Mouse (Mus musculus) heart, embryonic 15.5 days (tissue): ENCODE measurements around the gene Srrm4. TPM values are rescaled to one million over a fixed set of nuclear protein-coding genes. Genes with fewer than 3 reads are reported as not detected.

Experiments used
- ATAC-seq: fragments of 200-750 bp; cut with Nextera tagmentation; replicated peaks from 2 replicates; pipeline ENCODE4 v1.8.0; 2017; ENCODE audit warnings: low read depth, moderate TSS enrichment; ENCODE audit not compliant: insufficient number of reproducible peaks, insufficient read depth, low FRiP score
- H3K27ac ChIP-seq: fragments of 300-500 bp; sonication (generic); 2 replicates; pipeline ENCODE4 v1.5.1; 2015; ENCODE audit warnings: mild to moderate bottlenecking, inconsistent platforms
- H3K27me3 ChIP-seq: fragments of 300-500 bp; sonication (generic); 2 replicates; pipeline ENCODE4 v1.6.1; 2015; ENCODE audit warnings: inconsistent platforms
- H3K36me3 ChIP-seq: fragments of 300-500 bp; sonication (generic); 2 replicates; pipeline ENCODE4 v1.6.1; 2015; ENCODE audit warnings: mild to moderate bottlenecking, inconsistent platforms
- H3K4me1 ChIP-seq: fragments of 300-500 bp; sonication (generic); replicated peaks from 2 replicates; pipeline ENCODE4 v1.6.1; 2015; ENCODE audit warnings: inconsistent platforms
- H3K4me2 ChIP-seq: fragments of 300-500 bp; sonication (generic); 2 replicates; pipeline ENCODE4 v1.6.1; 2015; ENCODE audit warnings: inconsistent platforms, mild to moderate bottlenecking, moderate library complexity
- H3K4me3 ChIP-seq: fragments of 300-500 bp; sonication (generic); 2 replicates; pipeline ENCODE4 v1.5.1; 2015; ENCODE audit warnings: mild to moderate bottlenecking, inconsistent platforms
- H3K9ac ChIP-seq: fragments of 300-500 bp; sonication (generic); 2 replicates; pipeline ENCODE4 v1.6.1; 2015; ENCODE audit warnings: mild to moderate bottlenecking, inconsistent platforms
- H3K9me3 ChIP-seq: fragments of 300-500 bp; sonication (generic); replicated peaks from 2 replicates; pipeline ENCODE4 v1.6.1; 2016; ENCODE audit warnings: inconsistent platforms
- WGBS: fragments of 180-500 bp; shearing (Covaris S2); methylation state at CpG from one replicate; pipeline ENCODE4 v1.1.7; 2015; ENCODE audit warnings: mixed read lengths; 5-methylcytosine and 5-hydroxymethylcytosine counted together
- polyA plus RNA-seq: library from polyadenylated mRNA; unstranded; fragments of >200 nt; fragmentation: Nextera tagmentation; extraction: Ambion mirVana; gene quantifications from 2 replicates; pipeline ENCODE4 v1.2.1, GENCODE M21; 2015

Srrm4 gene
- polyA plus RNA-seq, 1 experiment from 2014 or later = 1.0 TPM

DNA sequence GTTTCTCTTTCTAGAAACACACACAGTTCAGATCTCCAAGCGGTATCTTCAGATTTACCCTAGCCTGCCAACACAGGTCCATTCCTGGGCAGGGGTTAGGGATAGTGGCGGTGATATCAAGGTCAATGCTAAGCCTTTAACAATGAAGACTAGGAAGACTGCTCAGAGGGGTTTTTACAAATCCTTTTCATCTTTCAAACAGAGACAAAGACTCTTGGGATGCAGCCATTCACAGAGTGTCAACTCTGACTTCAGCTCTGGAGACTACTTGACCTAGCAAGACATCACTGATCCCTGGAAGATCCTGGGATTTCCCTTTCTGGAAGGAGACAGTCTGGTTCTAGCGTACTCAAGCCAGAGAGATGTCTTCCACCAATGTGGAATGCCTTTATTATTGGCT, 190.8 kb downstream of the Srrm4 start:
- 83% methylated on average over 3 of the region's 3 CpGs for WGBS
- Histone ChIP-seq H3K4me3 (no peak overlapping the region), H3K36me3 (no peaks in the 10 kb centered on the region), H3K9me3 (no peaks in the 10 kb centered on the region), H3K9ac (no peak overlapping the region), H3K4me1 (0 out of 2 replicates have a peak, but pooled peaks cover 3% of the 10 kb centered on the region), H3K27me3 (no peaks in the 10 kb centered on the region), H3K4me2 (no peak overlapping the region), H3K27ac (no peak overlapping the region)
- no peak for ATAC-seq

GRCm38 (mm10) chr5:116400042-116400730, 191.4 kb downstream of the Srrm4 start:
- ATAC-seq = no peak
- Histone ChIP-seq H3K27me3 (no peaks in the 10 kb centered on the region), H3K9me3 (no peaks in the 10 kb centered on the region), H3K27ac (no peak overlapping the region), H3K9ac (no peak overlapping the region), H3K4me2 (no peak overlapping the region), H3K4me1 (0 out of 2 replicates have a peak, but pooled peaks cover 3% of the 10 kb centered on the region), H3K4me3 (no peak overlapping the region), H3K36me3 (no peaks in the 10 kb centered on the region)
- 75% methylated on average over 8 of the region's 8 CpGs for WGBS

GRCm38 (mm10) chr5:116396104-116396503, 195.5 kb downstream of the Srrm4 start:
- ATAC-seq = no peak
- Histone ChIP-seq H3K4me2 (no peak overlapping the region), H3K36me3 (no peaks in the 10 kb centered on the region), H3K9ac (no peak overlapping the region), H3K9me3 (no peaks in the 10 kb centered on the region), H3K4me3 (no peak overlapping the region), H3K27me3 (no peaks in the 10 kb centered on the region), H3K4me1 (peaks cover 7% of the 10 kb centered on the region; the same call in 1 of the 2 replicates), H3K27ac (no peak overlapping the region)
- 75% methylated on average over 5 of the region's 5 CpGs for WGBS

- WGBS = 56% methylated on average over 9 of the region's 9 CpGs
- Histone ChIP-seq H3K27ac (no peak overlapping the region), H3K4me2 (no peak overlapping the region), H3K9me3 (no peaks in the 10 kb centered on the region), H3K4me3 (no peak overlapping the region), H3K4me1 (peaks cover 20% of the 10 kb centered on the region), H3K36me3 (no peaks in the 10 kb centered on the region), H3K9ac (no peak overlapping the region), H3K27me3 (no peaks in the 10 kb centered on the region)
- ATAC-seq = no peak
Measured at GRCm38 (mm10) chr5:116392603-116393002, 199.0 kb downstream of the Srrm4 start.

DNA sequence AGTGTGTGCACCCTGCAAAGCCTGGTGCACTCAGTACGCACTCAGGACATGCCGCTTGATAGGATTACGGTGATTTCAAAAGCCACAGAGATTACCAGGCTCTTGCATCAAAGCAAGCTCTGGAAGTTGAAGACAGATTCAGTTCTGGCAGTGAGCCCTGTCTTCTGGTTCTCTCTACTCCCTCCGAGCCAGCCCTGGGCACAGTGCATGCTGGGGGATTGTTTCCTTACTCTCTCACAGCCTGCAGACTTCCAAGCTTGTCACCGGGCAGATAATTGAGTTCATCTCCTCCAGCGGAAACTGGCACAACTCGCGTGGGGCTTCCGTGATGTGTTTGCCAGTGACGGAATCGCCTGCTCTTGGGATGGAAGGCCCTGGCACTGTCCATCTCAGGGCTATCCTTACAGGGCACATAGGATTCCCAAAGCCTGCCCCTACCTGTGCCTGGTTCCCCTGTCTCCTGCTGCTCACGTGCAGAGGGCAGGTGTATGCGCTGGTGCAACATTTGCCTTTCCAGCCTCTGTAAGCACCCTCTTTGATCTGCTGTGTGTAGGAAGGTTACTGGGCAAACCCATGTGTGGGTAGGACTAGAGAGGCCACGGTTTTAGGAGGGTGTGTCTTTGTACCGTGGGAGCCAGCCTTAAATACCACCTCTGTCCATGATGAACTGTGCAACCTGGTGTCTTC, 201.6 kb downstream of the Srrm4 start:
- Histone ChIP-seq H3K4me1 (peaks cover 16% of the 10 kb centered on the region), H3K4me2 (peak overlapping the region; percentile 22), H3K27ac (peak overlapping the region; percentile 24; the same call in 1 of the 2 replicates), H3K36me3 (no peaks in the 10 kb centered on the region), H3K9ac (no peak overlapping the region), H3K9me3 (no peaks in the 10 kb centered on the region), H3K27me3 (no peaks in the 10 kb centered on the region), H3K4me3 (no peak overlapping the region)
- WGBS = 31% methylated on average over 15 of the region's 15 CpGs
- peak; percentile 85 for ATAC-seq

GRCm38 (mm10) chr5:116389321-116389720, 202.3 kb downstream of the Srrm4 start:
- WGBS = 69% methylated on average over 4 of the region's 4 CpGs
- H3K4me2 ChIP-seq = no peak overlapping the region; the same call in 1 of the 2 replicates
- ATAC-seq = no peak
- no peaks in the 10 kb centered on the region for H3K9me3 ChIP-seq
- H3K9ac ChIP-seq = no peak overlapping the region
- H3K36me3 ChIP-seq = no peaks in the 10 kb centered on the region
- H3K4me1 ChIP-seq = peaks cover 14% of the 10 kb centered on the region
- H3K27ac ChIP-seq = no peak overlapping the region
- no peak overlapping the region for H3K4me3 ChIP-seq
- H3K27me3 ChIP-seq = no peaks in the 10 kb centered on the region

Other genes with a start within 250 kb of the Srrm4 start
- gene Hspb8, start 169.0 kb downstream of the Srrm4 start, polyA plus RNA-seq = 30.6 and 33.7 TPM in 2 replicates